Mouse (Mus musculus) midbrain, embryonic 12.5 days (tissue): ENCODE data around the gene Rarres1. TPM values are rescaled to one million over a fixed set of nuclear protein-coding genes. Genes with fewer than 3 reads are reported as not detected.
A peak's percentile ranks its signal among the peaks of the same experiment; 100 is the strongest.

Experiments used
- ATAC-seq: fragments of 200-750 bp; cut with Nextera tagmentation; 2 replicates; pipeline ENCODE4 v1.8.0; 2017; ENCODE audit warnings: low read depth, moderate TSS enrichment, moderate library complexity; ENCODE audit not compliant: low FRiP score
- H3K27ac ChIP-seq: fragments of 300-500 bp; sonication (generic); replicated peaks from 2 replicates; pipeline ENCODE4 v1.5.1; 2016; ENCODE audit warnings: mild to moderate bottlenecking
- H3K27me3 ChIP-seq: fragments of 300-500 bp; sonication (generic); 2 replicates; pipeline ENCODE4 v1.6.1; 2016; ENCODE audit warnings: mild to moderate bottlenecking
- H3K36me3 ChIP-seq: fragments of 300-500 bp; sonication (generic); 2 replicates; pipeline ENCODE4 v1.6.1; 2016
- H3K4me1 ChIP-seq: fragments of 300-500 bp; sonication (generic); 2 replicates; pipeline ENCODE4 v1.6.1; 2016
- H3K4me2 ChIP-seq: fragments of 300-500 bp; sonication (generic); replicated peaks from 2 replicates; pipeline ENCODE4 v1.6.1; 2016; ENCODE audit warnings: mild to moderate bottlenecking, moderate library complexity
- H3K4me3 ChIP-seq: fragments of 300-500 bp; sonication (generic); 2 replicates; pipeline ENCODE4 v1.5.1; 2016; ENCODE audit warnings: mild to moderate bottlenecking
- H3K9ac ChIP-seq: fragments of 300-500 bp; sonication (generic); replicated peaks from 2 replicates; pipeline ENCODE4 v1.6.1; 2016; ENCODE audit warnings: mild to moderate bottlenecking, moderate library complexity
- H3K9me3 ChIP-seq: fragments of 300-500 bp; sonication (generic); 2 replicates; pipeline ENCODE4 v1.6.1; 2016; ENCODE audit warnings: mild to moderate bottlenecking
- WGBS: fragments of 180-500 bp; shearing (Covaris S2); methylation state at CpG from one replicate; pipeline ENCODE4 v1.1.7; 2016; 5-methylcytosine and 5-hydroxymethylcytosine counted together
- polyA plus RNA-seq: library from polyadenylated mRNA; unstranded; fragments of >200 nt; fragmentation: Nextera tagmentation; extraction: Ambion mirVana; gene quantifications from 2 replicates; pipeline ENCODE4 v1.2.1, GENCODE M21; 2016

Rarres1 gene
- 0.86 and 1.1 TPM in 2 replicates for polyA plus RNA-seq

DNA sequence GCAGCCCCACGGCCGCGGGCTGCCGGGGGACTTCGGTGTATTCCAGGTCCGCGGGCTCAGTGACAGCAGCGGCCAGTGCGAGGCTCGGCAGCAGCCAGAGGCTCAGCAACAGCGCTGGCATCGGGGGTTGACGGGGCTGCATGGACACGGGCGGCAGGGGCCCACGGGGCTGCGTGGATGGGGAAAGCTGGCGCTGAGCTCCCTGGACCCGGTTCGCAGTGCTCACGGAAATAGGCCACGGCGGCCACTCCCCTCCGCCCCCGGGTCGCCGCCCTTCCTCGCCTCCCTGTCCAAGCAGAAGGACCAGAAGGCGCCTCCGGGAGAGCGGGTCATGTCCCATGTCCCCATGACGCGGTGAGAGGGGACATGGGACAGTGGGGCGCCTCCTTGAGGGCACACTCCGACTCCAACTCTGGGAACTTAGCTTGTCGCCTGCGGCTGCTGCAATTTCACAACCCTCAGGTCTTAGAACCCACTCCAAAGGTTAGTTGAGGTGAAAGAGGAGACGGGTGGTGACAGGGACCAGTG, at the start of gene Rarres1:
Gene Rarres1, minus strand, starts transcription at position 250 of the 528 bp plus-strand sequence.
- peak; percentile 70 for ATAC-seq
- peak within 1 kb of the TSS; percentile 73 for H3K9ac ChIP-seq
- no peaks in the 10 kb centered on the region for H3K9me3 ChIP-seq
- peaks cover 11% of the 10 kb centered on the region for H3K4me1 ChIP-seq
- H3K36me3 ChIP-seq = no peaks in the 10 kb centered on the region
- WGBS = 4% methylated on average over 38 of the region's 38 CpGs
- H3K4me2 ChIP-seq = peak within 1 kb of the TSS; percentile 100
- H3K27me3 ChIP-seq = peaks cover 51% of the 10 kb centered on the region
- peak within 1 kb of the TSS; percentile 65 for H3K4me3 ChIP-seq
- H3K27ac ChIP-seq = no peak within 1 kb of the TSS

DNA sequence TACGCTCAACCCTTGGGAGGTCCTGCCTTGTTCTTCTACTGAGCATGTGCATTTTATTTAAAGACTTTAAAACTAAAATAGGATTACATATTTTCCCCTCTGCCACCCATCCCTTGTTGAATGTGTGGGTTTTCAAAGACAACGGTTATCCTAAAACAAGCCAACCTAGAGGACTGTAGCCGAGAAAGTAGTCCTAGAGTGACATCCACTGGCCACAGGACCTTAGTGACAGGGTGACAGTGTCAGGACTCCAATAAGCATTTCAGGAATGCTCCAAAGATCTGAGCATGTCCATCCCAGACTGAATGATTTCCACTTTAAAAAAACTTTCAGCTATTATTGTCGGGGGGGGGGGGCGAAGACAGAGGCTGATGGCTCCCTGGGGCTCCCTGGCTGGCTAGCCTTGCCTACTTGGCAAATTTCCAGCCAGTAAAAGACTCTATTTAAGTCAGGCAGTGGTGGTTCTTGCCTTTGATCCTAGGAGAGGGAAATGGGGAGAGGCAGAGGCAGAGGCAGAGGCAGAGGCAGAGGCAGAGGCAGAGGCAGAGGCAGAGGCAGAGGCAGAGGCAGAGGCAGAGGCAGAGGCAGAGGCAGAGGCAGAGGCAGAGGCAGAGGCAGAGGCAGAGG, 49.5 kb upstream of the Rarres1 start:
- H3K4me1 ChIP-seq = no peaks in the 10 kb centered on the region
- no peak overlapping the region for H3K4me3 ChIP-seq
- H3K27me3 ChIP-seq = peaks cover 4% of the 10 kb centered on the region
- peak; percentile 81; the same call in 1 of the 2 replicates for ATAC-seq
- no peak overlapping the region for H3K9ac ChIP-seq
- H3K9me3 ChIP-seq = no peaks in the 10 kb centered on the region
- 65% methylated on average over 5 of the region's 5 CpGs for WGBS
- no peak overlapping the region for H3K27ac ChIP-seq
- no peaks in the 10 kb centered on the region for H3K36me3 ChIP-seq
- H3K4me2 ChIP-seq = no peak overlapping the region

DNA sequence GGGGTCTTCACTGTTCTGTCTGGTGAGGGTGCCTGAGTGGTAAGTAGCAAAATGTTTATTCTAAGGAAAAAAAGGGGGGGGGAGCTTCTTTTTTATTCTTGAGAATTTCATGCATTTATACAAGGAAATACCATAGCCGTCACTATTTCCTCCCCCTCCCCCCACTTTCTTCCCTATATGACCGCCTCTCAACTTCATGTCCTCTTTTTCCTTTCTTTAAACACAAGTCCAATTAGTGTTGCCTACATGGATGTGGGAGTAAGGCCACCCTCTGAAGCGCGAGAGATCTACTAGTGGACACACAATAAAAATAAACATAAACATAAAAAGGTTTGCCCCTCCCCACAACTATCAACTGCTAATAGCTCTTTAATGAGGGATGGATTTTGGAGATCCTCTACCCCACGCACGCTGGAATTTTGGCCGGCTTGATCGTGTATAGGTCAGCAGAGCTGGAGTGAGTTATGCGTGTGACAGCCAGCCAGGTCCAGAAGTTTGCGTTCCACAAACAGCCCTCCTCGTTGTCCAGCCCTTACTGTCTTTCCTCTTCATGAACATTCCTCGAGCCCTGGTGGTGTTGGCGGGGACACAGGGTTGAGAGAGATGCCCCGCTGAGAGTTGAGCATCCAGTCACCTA, 42.5 kb upstream of the Rarres1 start:
- Histone ChIP-seq H3K36me3 (no peaks in the 10 kb centered on the region), H3K9me3 (no peaks in the 10 kb centered on the region), H3K27ac (peak overlapping the region; percentile 56; the same call in 1 of the 2 replicates), H3K27me3 (no peaks in the 10 kb centered on the region), H3K4me2 (peak overlapping the region; percentile 37), H3K9ac (no peak overlapping the region), H3K4me3 (no peak overlapping the region), H3K4me1 (no peaks in the 10 kb centered on the region)
- 80% methylated on average over 14 of the region's 14 CpGs for WGBS
- peak; percentile 64 for ATAC-seq

DNA sequence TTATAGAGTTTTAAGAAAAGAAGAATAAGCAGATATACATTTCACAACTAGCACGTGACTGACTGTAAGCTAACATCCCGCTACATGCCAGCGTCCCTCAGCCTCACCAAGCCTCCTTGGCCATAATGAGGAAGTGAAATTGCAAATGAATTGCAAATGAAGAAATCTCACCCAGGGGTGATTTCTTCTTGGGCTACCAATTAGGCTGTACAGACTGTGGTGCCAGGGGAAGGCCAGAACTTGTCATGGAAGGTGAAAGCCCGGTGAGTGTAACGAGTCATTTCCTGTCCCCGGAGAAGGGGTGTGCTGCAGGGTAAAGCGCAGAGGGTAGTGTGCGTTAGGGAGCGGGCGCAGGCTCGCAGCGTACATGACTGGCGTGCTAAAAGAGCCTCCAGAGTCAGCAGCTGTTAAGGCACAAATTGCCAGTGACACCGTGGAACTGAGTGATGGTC, 41.9 kb upstream of the Rarres1 start:
- Histone ChIP-seq H3K9ac (no peak overlapping the region), H3K36me3 (no peaks in the 10 kb centered on the region), H3K4me3 (peak overlapping the region; percentile 21), H3K27ac (peak overlapping the region; percentile 56), H3K27me3 (no peaks in the 10 kb centered on the region), H3K4me1 (no peaks in the 10 kb centered on the region), H3K9me3 (no peaks in the 10 kb centered on the region), H3K4me2 (peak overlapping the region; percentile 37)
- 42% methylated on average over 14 of the region's 14 CpGs for WGBS
- peak; percentile 94 for ATAC-seq

- no peak overlapping the region for H3K9ac ChIP-seq
- H3K9me3 ChIP-seq = no peaks in the 10 kb centered on the region
- no peak overlapping the region for H3K4me3 ChIP-seq
- WGBS = 92% methylated on average over 5 of the region's 5 CpGs
- no peaks in the 10 kb centered on the region for H3K36me3 ChIP-seq
- ATAC-seq = no peak
- no peaks in the 10 kb centered on the region for H3K4me1 ChIP-seq
- no peak overlapping the region for H3K4me2 ChIP-seq
- no peaks in the 10 kb centered on the region for H3K27me3 ChIP-seq
- H3K27ac ChIP-seq = no peak overlapping the region
These were observed 39.9 kb upstream of the Rarres1 start for GRCm38 (mm10) chr3:67555211-67555610.

DNA sequence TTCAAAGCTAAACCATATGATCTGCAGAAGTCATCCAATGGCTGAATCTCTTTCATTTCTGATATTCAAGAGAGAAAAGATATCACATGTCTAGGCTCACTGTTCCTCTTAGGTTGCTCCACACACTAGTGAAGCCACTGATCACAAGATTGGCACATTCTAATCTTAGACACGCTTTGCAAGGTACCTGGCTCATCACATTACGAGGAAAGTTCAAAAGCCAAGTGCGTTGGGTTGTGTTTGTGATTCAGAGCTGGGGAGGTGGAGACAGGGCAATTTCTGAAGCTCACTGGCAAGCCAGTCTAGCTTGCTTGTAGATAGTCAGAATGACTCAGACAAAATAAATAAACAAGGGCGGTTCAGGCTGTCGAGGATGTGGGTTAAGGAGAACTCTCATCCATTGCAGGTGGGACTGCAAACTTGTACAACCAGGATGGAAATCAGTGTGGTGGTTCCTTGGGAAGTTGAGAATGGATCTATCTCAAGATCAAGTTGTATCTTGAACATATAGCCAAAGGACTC, 38.7 kb upstream of the Rarres1 start:
- H3K27me3 ChIP-seq = no peaks in the 10 kb centered on the region
- WGBS = 89% methylated on average over 5 of the region's 5 CpGs
- no peak for ATAC-seq
- no peak overlapping the region for H3K4me3 ChIP-seq
- no peaks in the 10 kb centered on the region for H3K9me3 ChIP-seq
- no peak overlapping the region for H3K4me2 ChIP-seq
- H3K4me1 ChIP-seq = no peaks in the 10 kb centered on the region
- no peaks in the 10 kb centered on the region for H3K36me3 ChIP-seq
- H3K9ac ChIP-seq = no peak overlapping the region
- no peak overlapping the region for H3K27ac ChIP-seq

DNA sequence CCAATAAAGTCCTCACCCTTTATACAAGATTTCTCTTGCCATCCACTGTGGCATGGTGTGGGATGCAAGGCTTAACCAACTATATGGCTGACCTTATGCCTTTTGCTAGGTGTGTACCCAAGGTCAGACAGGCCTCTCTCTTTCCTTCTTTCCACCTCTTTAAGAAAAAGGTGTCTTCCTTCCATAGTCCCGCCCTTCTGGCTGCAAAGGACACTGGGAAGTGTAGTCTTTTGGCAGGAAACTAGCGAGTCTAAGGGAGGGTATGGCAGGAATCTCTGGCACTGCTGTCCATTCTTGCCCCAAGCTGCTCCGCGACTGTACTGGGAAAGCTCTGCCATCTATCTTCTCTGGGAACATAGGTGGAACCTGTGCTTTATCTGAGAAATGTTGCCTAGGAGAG, 38.0 kb upstream of the Rarres1 start:
- no peaks in the 10 kb centered on the region for H3K27me3 ChIP-seq
- no peaks in the 10 kb centered on the region for H3K9me3 ChIP-seq
- 46% methylated on average over 4 of the region's 4 CpGs for WGBS
- H3K27ac ChIP-seq = no peak overlapping the region
- H3K9ac ChIP-seq = no peak overlapping the region
- no peak overlapping the region for H3K4me3 ChIP-seq
- H3K4me1 ChIP-seq = no peaks in the 10 kb centered on the region
- no peak overlapping the region for H3K4me2 ChIP-seq
- ATAC-seq = no peak
- no peaks in the 10 kb centered on the region for H3K36me3 ChIP-seq

DNA sequence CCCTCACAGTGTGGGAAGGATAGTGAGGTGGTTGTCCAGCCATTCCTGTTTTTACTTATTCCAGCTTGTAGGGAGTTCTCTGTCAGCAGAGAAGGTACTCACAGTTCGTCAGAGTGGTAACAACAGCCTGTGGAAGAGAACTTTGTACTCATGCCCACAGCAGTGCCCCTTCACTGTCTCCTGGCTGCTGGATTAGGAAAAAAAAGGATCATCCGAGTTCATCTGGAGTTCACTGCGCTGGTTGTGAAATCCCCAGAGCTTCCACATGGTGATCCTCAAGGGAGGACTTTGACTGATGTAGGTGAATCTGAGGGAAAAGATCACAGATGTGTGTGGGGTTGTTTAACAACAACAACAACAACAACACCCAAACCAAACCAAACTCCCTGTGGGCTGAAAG, 35.9 kb upstream of the Rarres1 start:
- H3K4me2 ChIP-seq = no peak overlapping the region
- no peak overlapping the region for H3K27ac ChIP-seq
- no peaks in the 10 kb centered on the region for H3K9me3 ChIP-seq
- no peaks in the 10 kb centered on the region for H3K4me1 ChIP-seq
- 72% methylated on average over 3 of the region's 3 CpGs for WGBS
- H3K27me3 ChIP-seq = no peaks in the 10 kb centered on the region
- H3K36me3 ChIP-seq = no peaks in the 10 kb centered on the region
- H3K4me3 ChIP-seq = no peak overlapping the region
- no peak for ATAC-seq
- no peak overlapping the region for H3K9ac ChIP-seq

DNA sequence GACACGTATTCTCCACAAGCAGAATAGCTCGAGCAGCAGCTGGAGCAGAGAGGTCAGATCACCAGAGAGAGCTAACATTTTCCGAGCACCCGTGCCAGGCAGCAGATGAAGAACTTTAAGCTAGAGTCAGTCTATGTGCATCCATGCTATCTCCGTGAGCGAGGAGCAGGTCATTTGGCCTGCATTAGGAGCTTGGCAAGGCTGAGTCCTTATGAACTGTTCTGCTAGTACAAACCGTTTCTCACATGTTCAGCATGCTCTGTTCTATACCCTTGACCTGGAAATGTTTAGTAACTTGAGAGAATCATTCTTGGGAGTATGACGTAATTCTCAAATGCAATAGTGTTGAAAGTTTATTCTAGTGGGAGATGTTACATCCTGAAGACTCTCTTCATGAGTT, 28.3 kb upstream of the Rarres1 start:
- ATAC-seq = no peak
- Histone ChIP-seq H3K27me3 (no peaks in the 10 kb centered on the region), H3K9ac (no peak overlapping the region), H3K36me3 (no peaks in the 10 kb centered on the region), H3K4me1 (no peaks in the 10 kb centered on the region), H3K27ac (no peak overlapping the region), H3K9me3 (no peaks in the 10 kb centered on the region), H3K4me3 (no peak overlapping the region), H3K4me2 (no peak overlapping the region)
- 76% methylated on average over 8 of the region's 8 CpGs for WGBS

DNA sequence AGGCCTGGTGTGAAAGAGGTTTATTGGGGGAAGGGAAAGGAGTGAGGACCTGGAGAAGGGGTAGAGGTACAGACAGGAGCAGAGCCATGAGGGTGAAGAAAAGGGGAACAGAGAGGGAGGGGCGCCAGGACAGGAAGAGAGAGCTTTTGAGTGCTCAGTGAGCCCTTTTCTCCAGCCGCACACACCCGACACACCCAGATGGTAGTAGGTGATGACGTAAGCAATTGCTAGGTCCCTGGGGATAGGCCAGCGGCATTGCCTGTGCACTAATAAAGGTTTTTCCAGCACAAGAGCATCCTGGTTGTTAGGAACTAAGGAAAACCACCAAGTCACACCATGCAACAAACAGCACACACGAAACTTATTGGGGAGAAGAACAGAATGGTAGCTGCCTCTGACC, 9.4 kb upstream of the Rarres1 start:
- WGBS = 87% methylated on average over 6 of the region's 6 CpGs
- H3K4me1 ChIP-seq = no peaks in the 10 kb centered on the region
- no peaks in the 10 kb centered on the region for H3K9me3 ChIP-seq
- ATAC-seq = no peak
- no peak overlapping the region for H3K4me3 ChIP-seq
- H3K36me3 ChIP-seq = no peaks in the 10 kb centered on the region
- H3K4me2 ChIP-seq = no peak overlapping the region
- no peaks in the 10 kb centered on the region for H3K27me3 ChIP-seq
- H3K27ac ChIP-seq = no peak overlapping the region
- H3K9ac ChIP-seq = no peak overlapping the region

- Histone ChIP-seq H3K27ac (no peak overlapping the region), H3K36me3 (no peaks in the 10 kb centered on the region), H3K27me3 (peaks cover 6% of the 10 kb centered on the region; the same call in 1 of the 2 replicates), H3K4me1 (no peaks in the 10 kb centered on the region), H3K4me2 (no peak overlapping the region), H3K4me3 (no peak overlapping the region), H3K9me3 (no peaks in the 10 kb centered on the region), H3K9ac (no peak overlapping the region)
- no peak for ATAC-seq
- WGBS = 93% methylated on average over 8 of the region's 8 CpGs
These were observed 7.4 kb upstream of the Rarres1 start for GRCm38 (mm10) chr3:67522709-67523108.

- 90% methylated on average over 5 of the region's 5 CpGs for WGBS
- Histone ChIP-seq H3K27me3 (peaks cover 25% of the 10 kb centered on the region), H3K4me2 (no peak overlapping the region), H3K9me3 (no peaks in the 10 kb centered on the region), H3K4me3 (no peak overlapping the region), H3K27ac (no peak overlapping the region), H3K36me3 (no peaks in the 10 kb centered on the region), H3K4me1 (peaks cover under 1% of the 10 kb centered on the region; the same call in 1 of the 2 replicates), H3K9ac (no peak overlapping the region)
- ATAC-seq = no peak
These were observed 5.3 kb upstream of the Rarres1 start for GRCm38 (mm10) chr3:67520568-67521143.
